Mouse (Mus musculus) activated CD4-positive, CD25-positive, alpha-beta regulatory T cell (primary cell): ENCODE measurements around the gene Dtx4. TPM values are rescaled to one million over a fixed set of nuclear protein-coding genes. Genes with fewer than 3 reads are reported as not detected.

Experiments used
- polyA plus RNA-seq, 2 experiments: library from polyadenylated mRNA; unstranded; fragments of 100-300 nt; shearing (Covaris generic); gene quantifications; one replicate each; pipeline ENCODE4 v1.2.1; 2017

Dtx4 gene
- polyA plus RNA-seq = 1 to 10 TPM in 1 of 2 experiments, under 1 TPM in 1; 0.88 to 1.6 TPM

GRCm38 (mm10) chr19:12501370-12502347, at the start of gene Dtx4:
Dtx4 (minus strand) TSS chr19:12501454.

GRCm38 (mm10) chr19:12545440-12545839, 44.2 kb upstream of the Dtx4 start, which contains the start of gene Fam111a:
Fam111a (plus strand) TSS chr19:12545740.

DNA sequence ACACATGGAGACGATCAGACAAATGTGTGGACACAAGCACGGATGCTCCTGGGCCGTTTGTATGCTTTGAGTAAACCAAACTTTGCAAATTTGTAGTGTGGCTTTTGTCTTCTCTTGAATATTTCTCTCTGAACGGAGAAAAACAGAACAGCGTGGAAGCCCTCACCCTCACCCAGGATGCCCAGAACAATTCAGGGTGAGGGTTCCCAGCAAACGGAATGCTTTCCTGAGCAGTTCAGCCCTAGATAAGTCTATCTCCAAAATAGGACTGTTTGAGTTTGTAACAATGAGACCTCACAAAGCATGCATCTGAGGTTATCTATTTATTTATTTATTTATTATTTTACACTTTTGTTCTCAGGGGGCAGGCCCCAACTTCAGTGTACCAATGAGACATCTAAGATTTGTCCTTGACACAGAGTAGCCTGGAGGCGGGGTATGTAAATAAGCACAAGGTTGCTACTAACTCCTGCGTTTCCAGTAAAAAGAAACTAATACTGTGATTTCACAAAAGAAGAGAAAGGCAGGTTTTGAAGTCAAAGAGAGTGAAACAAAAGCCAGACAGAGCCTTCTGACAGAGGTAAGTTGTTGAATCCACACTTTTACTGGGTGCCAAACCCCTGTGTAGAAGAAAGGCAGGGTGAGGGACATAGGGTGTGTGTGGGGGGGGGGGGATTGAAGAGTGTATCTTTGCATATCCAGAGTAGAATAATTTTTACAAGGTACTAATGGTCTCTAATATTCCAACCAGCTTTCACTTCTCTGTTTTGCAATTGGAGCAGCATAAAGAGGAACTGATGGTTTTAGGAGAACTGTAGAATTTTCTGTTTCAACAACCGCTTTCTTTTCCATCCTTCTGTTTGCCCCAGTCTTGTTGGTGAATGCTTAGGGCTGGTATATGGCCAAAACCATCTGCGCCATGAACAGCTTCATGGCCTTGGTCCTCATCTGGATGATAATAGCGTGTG, 40.7 kb downstream of the Dtx4 start, which contains the start of gene Mpeg1:
Mpeg1 (plus strand) TSS at position 498 of the 968 bp plus-strand sequence.

GRCm38 (mm10) chr19:12427605-12428004, 73.6 kb downstream of the Dtx4 start, which contains the start of gene Pfpl:
Pfpl (plus strand) TSS chr19:12427905.

DNA sequence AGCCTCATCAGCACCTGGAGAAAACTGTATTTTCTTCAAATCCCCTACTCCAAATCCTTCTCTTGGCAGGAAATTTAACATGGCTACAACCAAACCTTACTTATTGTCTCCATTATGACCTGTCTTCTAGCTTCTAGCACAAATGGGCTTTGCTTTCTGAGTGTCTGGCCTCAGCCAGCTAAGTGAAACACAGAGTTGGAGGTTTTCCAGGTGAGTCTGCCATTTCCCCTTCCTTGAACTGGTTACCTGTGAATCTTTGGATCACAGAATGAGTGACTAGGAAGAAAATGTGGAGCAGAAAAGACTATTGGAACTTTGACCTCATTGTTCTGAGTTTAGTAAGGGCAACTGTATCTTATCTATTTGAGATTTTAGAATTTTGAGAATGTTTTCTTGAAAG, 83.9 kb downstream of the Dtx4 start, which contains the start of gene Olfr1441:
Olfr1441 (plus strand) TSS at position 73 of the 400 bp plus-strand sequence.

Other genes starting within 250 kb of the Dtx4 start
- gene Olfr235, start 240.4 kb downstream of the Dtx4 start, polyA plus RNA-seq = not detected
- not detected for gene Olfr1434, start 221.6 kb downstream of the Dtx4 start, polyA plus RNA-seq
- not detected for gene Olfr1436, start 202.3 kb downstream of the Dtx4 start, polyA plus RNA-seq
- gene Olfr1437, start 176.4 kb downstream of the Dtx4 start, polyA plus RNA-seq = under 1 TPM in 1 of 2 experiments, not detected in 1; 0.98 TPM
- gene Olfr1438-ps1, start 165.5 kb downstream of the Dtx4 start, polyA plus RNA-seq = under 1 TPM in 1 of 2 experiments, not detected in 1; 0.04 TPM
- under 1 TPM in 1 of 2 experiments, not detected in 1; 0.04 TPM for gene Olfr1440, start 114.2 kb downstream of the Dtx4 start, polyA plus RNA-seq
- not detected for gene Olfr1441, start 84.0 kb downstream of the Dtx4 start, polyA plus RNA-seq
- gene Pfpl, start 73.5 kb downstream of the Dtx4 start, polyA plus RNA-seq = under 1 TPM in 1 of 2 experiments, not detected in 1; 0.10 TPM
- gene Mpeg1, start 40.7 kb downstream of the Dtx4 start, polyA plus RNA-seq = 1 to 10 TPM in 1 of 2 experiments, under 1 TPM in 1; 0.88 to 2.5 TPM
- gene Fam111a, start 44.3 kb upstream of the Dtx4 start, polyA plus RNA-seq = 10 to 100 TPM; 26.4 to 53.7 TPM
- not detected for gene Gm4952, start 98.5 kb upstream of the Dtx4 start, polyA plus RNA-seq
- not detected for gene Glyat, start 131.9 kb upstream of the Dtx4 start, polyA plus RNA-seq
- under 1 TPM in 1 of 2 experiments, not detected in 1; 0.36 TPM for gene Olfr1442, start 169.0 kb upstream of the Dtx4 start, polyA plus RNA-seq
- not detected for gene Olfr1443, start 176.7 kb upstream of the Dtx4 start, polyA plus RNA-seq
- not detected for gene Keg1, start 194.3 kb upstream of the Dtx4 start, polyA plus RNA-seq